Mouse (Mus musculus) hindbrain, embryonic 11.5 days (tissue): ENCODE measurements around the gene Tom1. TPM values are rescaled to one million over a fixed set of nuclear protein-coding genes. Genes with fewer than 3 reads are reported as not detected.

Experiments
- ATAC-seq: fragments of 200-750 bp; cut with Nextera tagmentation; 2 replicates; pipeline ENCODE4 v1.8.0; 2017; ENCODE audit warnings: mild to moderate bottlenecking, moderate TSS enrichment, moderate library complexity; ENCODE audit not compliant: low FRiP score
- DNase-seq: peaks from one replicate; pipeline ENCODE4 v3.0.0-alpha.2; 2015; ENCODE audit warnings: low spot score
- H3K27ac ChIP-seq: fragments of 300-500 bp; sonication (generic); 2 replicates; pipeline ENCODE4 v1.5.1; 2014; ENCODE audit warnings: mild to moderate bottlenecking, low read depth, low read length
- H3K27me3 ChIP-seq: fragments of 300-500 bp; sonication (generic); 2 replicates; pipeline ENCODE4 v1.6.1; 2014; ENCODE audit warnings: mild to moderate bottlenecking, low read length, moderate library complexity, mixed read lengths; ENCODE audit not compliant: control insufficient read depth, insufficient read depth
- H3K36me3 ChIP-seq: fragments of 300-500 bp; sonication (generic); 2 replicates; pipeline ENCODE4 v1.6.1; 2014; ENCODE audit warnings: mild to moderate bottlenecking, low read length, moderate library complexity, mixed read lengths; ENCODE audit not compliant: control insufficient read depth, insufficient read depth
- H3K4me1 ChIP-seq: fragments of 300-500 bp; sonication (generic); replicated peaks from 2 replicates; pipeline ENCODE4 v1.6.1; 2014; ENCODE audit warnings: low read length, mixed read lengths; ENCODE audit not compliant: control insufficient read depth, insufficient read depth
- H3K4me2 ChIP-seq: fragments of 300-500 bp; sonication (generic); replicated peaks from 2 replicates; pipeline ENCODE4 v1.6.1; 2014; ENCODE audit warnings: mild to moderate bottlenecking, low read depth, low read length
- H3K4me3 ChIP-seq: fragments of 300-500 bp; sonication (generic); 2 replicates; pipeline ENCODE4 v1.5.1; 2014; ENCODE audit warnings: low read depth, low read length
- H3K9ac ChIP-seq: fragments of 300-500 bp; sonication (generic); 2 replicates; pipeline ENCODE4 v1.6.1; 2014; ENCODE audit warnings: low read depth, low read length
- H3K9me3 ChIP-seq: fragments of 300-500 bp; sonication (generic); 2 replicates; pipeline ENCODE4 v1.6.1; 2016; ENCODE audit warnings: low read length; ENCODE audit not compliant: control insufficient read depth
- WGBS: fragments of 180-500 bp; shearing (Covaris S2); extraction: QIAGEN DNeasy Blood & Tissue Kit; methylation state at CpG from one replicate; pipeline ENCODE4 v1.1.7; 2014; 5-methylcytosine and 5-hydroxymethylcytosine counted together
- polyA plus RNA-seq: library from polyadenylated mRNA; unstranded; fragments of >200 nt; fragmentation: Nextera tagmentation; extraction: Ambion mirVana; gene quantifications from 2 replicates; pipeline ENCODE4 v1.2.1, GENCODE M21; 2014

The Tom1 gene
- polyA plus RNA-seq, 1 experiment from 2014 or later: 25.2 TPM

GRCm38 (mm10) chr8:75087127-75087526 lies 53.6 kb downstream of the Tom1 start:
- no peaks in the 10 kb centered on the region; the same call in 1 of the 2 replicates for H3K4me1 ChIP-seq
- no peaks in the 10 kb centered on the region for H3K9me3 ChIP-seq
- no peak overlapping the region for H3K4me2 ChIP-seq
- H3K36me3 ChIP-seq: no peaks in the 10 kb centered on the region
- H3K27ac ChIP-seq: no peak overlapping the region
- H3K4me3 ChIP-seq: no peak overlapping the region
- ATAC-seq (no peak), DNase-seq (no peak)
- no peaks in the 10 kb centered on the region for H3K27me3 ChIP-seq
- H3K9ac ChIP-seq: no peak overlapping the region

- Histone ChIP-seq H3K9ac (no peak overlapping the region), H3K27me3 (no peaks in the 10 kb centered on the region), H3K4me1 (no peaks in the 10 kb centered on the region; the same call in 1 of the 2 replicates), H3K9me3 (no peaks in the 10 kb centered on the region), H3K4me3 (no peak overlapping the region), H3K27ac (no peak overlapping the region), H3K36me3 (no peaks in the 10 kb centered on the region), H3K4me2 (0 out of 2 replicates have a peak overlapping the region, but pooled peaks have one; percentile 15)
- DNase-seq (peak; percentile 86), ATAC-seq (peak; percentile 31; the same call in 1 of the 2 replicates)
- WGBS: 26% methylated on average over 6 of the region's 6 CpGs
Observed at GRCm38 (mm10) chr8:75088989-75089881, 55.7 kb downstream of the Tom1 start.

- H3K36me3 ChIP-seq: no peaks in the 10 kb centered on the region
- H3K4me1 ChIP-seq: no peaks in the 10 kb centered on the region; the same call in 1 of the 2 replicates
- no peak overlapping the region for H3K4me2 ChIP-seq
- no peak for ATAC-seq
- H3K4me3 ChIP-seq: no peak overlapping the region
- no peak overlapping the region for H3K27ac ChIP-seq
- WGBS: 81% methylated on average over 4 of the region's 4 CpGs
- no peak for DNase-seq
- H3K9me3 ChIP-seq: no peaks in the 10 kb centered on the region
- no peak overlapping the region for H3K9ac ChIP-seq
- no peaks in the 10 kb centered on the region for H3K27me3 ChIP-seq
Observed at GRCm38 (mm10) chr8:75090781-75091365, 57.4 kb downstream of the Tom1 start.

- H3K9ac ChIP-seq: peak within 1 kb of the TSS; percentile 73
- H3K27ac ChIP-seq: no peak within 1 kb of the TSS
- WGBS: under 1% methylated on average over 36 of the region's 36 CpGs
- no peaks in the 10 kb centered on the region; the same call in 1 of the 2 replicates for H3K4me1 ChIP-seq
- no peaks in the 10 kb centered on the region for H3K27me3 ChIP-seq
- H3K36me3 ChIP-seq: no peaks in the 10 kb centered on the region
- ATAC-seq (peak; percentile 93), DNase-seq (peak; percentile 90)
- peak within 1 kb of the TSS; percentile 81 for H3K4me2 ChIP-seq
- no peaks in the 10 kb centered on the region for H3K9me3 ChIP-seq
- H3K4me3 ChIP-seq: peak within 1 kb of the TSS; percentile 56
Observed at GRCm38 (mm10) chr8:75093399-75094156, 60.1 kb downstream of the Tom1 start, which contains the start of gene Hmox1. TSS of gene Hmox1 (plus strand) at chr8:75093621.

GRCm38 (mm10) chr8:75102956-75103355 lies 69.5 kb downstream of the Tom1 start:
- ATAC-seq (no peak), DNase-seq (no peak)
- no peaks in the 10 kb centered on the region for H3K9me3 ChIP-seq
- no peaks in the 10 kb centered on the region for H3K4me1 ChIP-seq
- H3K9ac ChIP-seq: no peak overlapping the region
- H3K27ac ChIP-seq: no peak overlapping the region
- WGBS: 98% methylated on average over 4 of the region's 4 CpGs
- H3K27me3 ChIP-seq: no peaks in the 10 kb centered on the region
- no peak overlapping the region for H3K4me2 ChIP-seq
- H3K4me3 ChIP-seq: no peak overlapping the region
- no peaks in the 10 kb centered on the region for H3K36me3 ChIP-seq

GRCm38 (mm10) chr8:75103376-75103878 lies 69.9 kb downstream of the Tom1 start:
- ATAC-seq (0 out of 2 replicates have a peak, but pooled peaks have one; percentile 44), DNase-seq (no peak)
- Histone ChIP-seq H3K4me2 (no peak overlapping the region), H3K9me3 (no peaks in the 10 kb centered on the region), H3K9ac (no peak overlapping the region), H3K36me3 (no peaks in the 10 kb centered on the region), H3K4me1 (no peaks in the 10 kb centered on the region), H3K27ac (no peak overlapping the region), H3K27me3 (no peaks in the 10 kb centered on the region), H3K4me3 (no peak overlapping the region)
- WGBS: 53% methylated on average over 8 of the region's 8 CpGs

- 1% methylated on average over 9 of the region's 9 CpGs for WGBS
- Histone ChIP-seq H3K27ac (peak overlapping the region; percentile 82), H3K27me3 (no peaks in the 10 kb centered on the region), H3K9ac (peak overlapping the region; percentile 80), H3K9me3 (no peaks in the 10 kb centered on the region), H3K4me3 (peak overlapping the region; percentile 69), H3K4me2 (peak overlapping the region; percentile 70), H3K4me1 (0 out of 2 replicates have a peak, but pooled peaks cover 2% of the 10 kb centered on the region), H3K36me3 (no peaks in the 10 kb centered on the region)
- ATAC-seq (peak; percentile 78), DNase-seq (peak; percentile 84)
Observed at GRCm38 (mm10) chr8:75108527-75109235, 75.2 kb downstream of the Tom1 start.
